Mouse (Mus musculus): ENCODE measurements around the gene Tas1r3. TPM values are rescaled to one million over a fixed set of nuclear protein-coding genes. Genes with fewer than 3 reads are reported as not detected.

The Tas1r3 gene
- polyA plus RNA-seq, 1 experiment from 2014 or later = 0.57 TPM

GRCm38 (mm10) chr4:155837404-155838010, 25.7 kb downstream of the Tas1r3 start:
- no peak for ATAC-seq (ENCODE audit: low FRiP score)
- peaks cover 45% of the 10 kb centered on the region for H3K4me1 ChIP-seq (replicated peaks)
- no peak overlapping the region for H3K4me3 ChIP-seq
- no peak overlapping the region for H3K4me2 ChIP-seq
- H3K27me3 ChIP-seq = peaks cover 19% of the 10 kb centered on the region
- H3K36me3 ChIP-seq = no peaks in the 10 kb centered on the region; the same call in 1 of the 2 replicates
- no peak overlapping the region for H3K27ac ChIP-seq
- no peak overlapping the region for H3K9ac ChIP-seq
- WGBS = 82% methylated on average over 11 of the region's 11 CpGs
- H3K9me3 ChIP-seq = no peaks in the 10 kb centered on the region

GRCm38 (mm10) chr4:155833836-155834235, 29.3 kb downstream of the Tas1r3 start:
- no peak overlapping the region for H3K4me2 ChIP-seq
- H3K27ac ChIP-seq = peak overlapping the region; percentile 72
- ATAC-seq (ENCODE audit: low FRiP score) = no peak
- H3K4me1 ChIP-seq (replicated peaks) = peaks cover 29% of the 10 kb centered on the region
- no peaks in the 10 kb centered on the region for H3K27me3 ChIP-seq
- 0 out of 2 replicates have a peak overlapping the region, but pooled peaks have one; percentile 1 for H3K4me3 ChIP-seq
- no peaks in the 10 kb centered on the region for H3K9me3 ChIP-seq
- no peaks in the 10 kb centered on the region; the same call in 1 of the 2 replicates for H3K36me3 ChIP-seq
- no peak overlapping the region for H3K9ac ChIP-seq
- WGBS = 35% methylated on average over 2 of the region's 2 CpGs

- H3K4me1 ChIP-seq (replicated peaks) = peaks cover 29% of the 10 kb centered on the region
- no peak overlapping the region for H3K4me2 ChIP-seq
- H3K9ac ChIP-seq = peak overlapping the region; percentile 91; the same call in 1 of the 2 replicates
- WGBS = 86% methylated on average over 4 of the region's 4 CpGs
- H3K27me3 ChIP-seq = no peaks in the 10 kb centered on the region
- H3K36me3 ChIP-seq = no peaks in the 10 kb centered on the region; the same call in 1 of the 2 replicates
- ATAC-seq (ENCODE audit: low FRiP score) = no peak
- H3K9me3 ChIP-seq = no peaks in the 10 kb centered on the region
- H3K4me3 ChIP-seq = no peak overlapping the region
- no peak overlapping the region for H3K27ac ChIP-seq
Measured at GRCm38 (mm10) chr4:155833234-155833633, 29.9 kb downstream of the Tas1r3 start.

GRCm38 (mm10) chr4:155832321-155832720, 30.8 kb downstream of the Tas1r3 start:
- Histone ChIP-seq H3K9ac (peak overlapping the region; percentile 91), H3K4me1 (replicated peaks) (peaks cover 29% of the 10 kb centered on the region), H3K36me3 (peaks cover 6% of the 10 kb centered on the region), H3K4me2 (peak overlapping the region; percentile 99), H3K4me3 (peak overlapping the region; percentile 89), H3K27ac (peak overlapping the region; percentile 89; the same call in 1 of the 2 replicates), H3K9me3 (no peaks in the 10 kb centered on the region), H3K27me3 (no peaks in the 10 kb centered on the region)
- no peak for ATAC-seq (ENCODE audit: low FRiP score)
- WGBS = 48% methylated on average over 10 of the region's 10 CpGs

- H3K9ac ChIP-seq = peak overlapping the region; percentile 91
- H3K36me3 ChIP-seq = peaks cover 10% of the 10 kb centered on the region
- H3K4me2 ChIP-seq = peak overlapping the region; percentile 99
- no peaks in the 10 kb centered on the region for H3K9me3 ChIP-seq
- H3K27ac ChIP-seq = peak overlapping the region; percentile 89
- H3K27me3 ChIP-seq = no peaks in the 10 kb centered on the region
- peaks cover 29% of the 10 kb centered on the region for H3K4me1 ChIP-seq (replicated peaks)
- WGBS = under 1% methylated on average over 25 of the region's 25 CpGs
- no peak; the same call in none of the 2 replicates for ATAC-seq (ENCODE audit: low FRiP score)
- H3K4me3 ChIP-seq = peak overlapping the region; percentile 89
Measured at GRCm38 (mm10) chr4:155831831-155832230, 31.3 kb downstream of the Tas1r3 start.

- H3K36me3 ChIP-seq = peaks cover 16% of the 10 kb centered on the region
- WGBS = under 1% methylated on average over 49 of the region's 49 CpGs
- H3K9ac ChIP-seq = peak within 1 kb of the TSS; percentile 91
- H3K4me1 ChIP-seq (replicated peaks) = peaks cover 29% of the 10 kb centered on the region
- H3K4me3 ChIP-seq = peak within 1 kb of the TSS; percentile 89
- no peaks in the 10 kb centered on the region for H3K9me3 ChIP-seq
- no peaks in the 10 kb centered on the region for H3K27me3 ChIP-seq
- H3K27ac ChIP-seq = peak within 1 kb of the TSS; percentile 89
- peak within 1 kb of the TSS; percentile 99 for H3K4me2 ChIP-seq
- peak; percentile 94 for ATAC-seq (ENCODE audit: low FRiP score)
Measured at GRCm38 (mm10) chr4:155831205-155831766, 31.9 kb downstream of the Tas1r3 start, which contains the start of gene Aurkaip1. Gene Aurkaip1, plus strand, starts transcription at chr4:155831272.

GRCm38 (mm10) chr4:155830596-155830995, 32.6 kb downstream of the Tas1r3 start:
- no peaks in the 10 kb centered on the region for H3K9me3 ChIP-seq
- ATAC-seq (ENCODE audit: low FRiP score) = no peak
- H3K27me3 ChIP-seq = no peaks in the 10 kb centered on the region
- H3K4me1 ChIP-seq (replicated peaks) = peaks cover 29% of the 10 kb centered on the region
- 60% methylated on average over 8 of the region's 8 CpGs for WGBS
- H3K27ac ChIP-seq = peak overlapping the region; percentile 67
- H3K4me2 ChIP-seq = peak overlapping the region; percentile 99
- peaks cover 18% of the 10 kb centered on the region for H3K36me3 ChIP-seq
- no peak overlapping the region for H3K9ac ChIP-seq
- peak overlapping the region; percentile 89 for H3K4me3 ChIP-seq

GRCm38 (mm10) chr4:155829866-155830265, 33.3 kb downstream of the Tas1r3 start:
- Histone ChIP-seq H3K4me2 (no peak overlapping the region), H3K4me3 (no peak overlapping the region), H3K4me1 (replicated peaks) (peaks cover 29% of the 10 kb centered on the region), H3K36me3 (peaks cover 25% of the 10 kb centered on the region), H3K9me3 (no peaks in the 10 kb centered on the region), H3K27ac (no peak overlapping the region), H3K9ac (no peak overlapping the region), H3K27me3 (no peaks in the 10 kb centered on the region)
- 93% methylated on average over 4 of the region's 4 CpGs for WGBS
- ATAC-seq (ENCODE audit: low FRiP score) = no peak

- Histone ChIP-seq H3K36me3 (peaks cover 88% of the 10 kb centered on the region), H3K27me3 (no peaks in the 10 kb centered on the region), H3K9me3 (no peaks in the 10 kb centered on the region), H3K4me3 (no peak overlapping the region), H3K4me2 (no peak overlapping the region), H3K27ac (no peak overlapping the region), H3K4me1 (replicated peaks) (no peaks in the 10 kb centered on the region), H3K9ac (no peak overlapping the region)
- WGBS = 98% methylated on average over 16 of the region's 16 CpGs
- ATAC-seq (ENCODE audit: low FRiP score) = no peak
Measured at GRCm38 (mm10) chr4:155823443-155823842, 39.7 kb downstream of the Tas1r3 start.

- Histone ChIP-seq H3K4me3 (no peak overlapping the region), H3K36me3 (peaks cover 95% of the 10 kb centered on the region), H3K4me2 (no peak overlapping the region), H3K27me3 (no peaks in the 10 kb centered on the region), H3K4me1 (replicated peaks) (no peaks in the 10 kb centered on the region), H3K9ac (no peak overlapping the region), H3K9me3 (no peaks in the 10 kb centered on the region), H3K27ac (no peak overlapping the region)
- WGBS = 80% methylated on average over 7 of the region's 7 CpGs
- ATAC-seq (ENCODE audit: low FRiP score) = no peak
Measured at GRCm38 (mm10) chr4:155821025-155821424, 42.1 kb downstream of the Tas1r3 start.

- Histone ChIP-seq H3K27ac (no peak overlapping the region), H3K4me2 (no peak overlapping the region), H3K36me3 (peaks cover 87% of the 10 kb centered on the region), H3K27me3 (no peaks in the 10 kb centered on the region), H3K4me3 (no peak overlapping the region), H3K4me1 (replicated peaks) (peaks cover 22% of the 10 kb centered on the region), H3K9me3 (no peaks in the 10 kb centered on the region), H3K9ac (no peak overlapping the region)
- no peak for ATAC-seq (ENCODE audit: low FRiP score)
- 81% methylated on average over 4 of the region's 4 CpGs for WGBS
Measured at GRCm38 (mm10) chr4:155817533-155817932, 45.6 kb downstream of the Tas1r3 start.

GRCm38 (mm10) chr4:155812665-155813181, 50.4 kb downstream of the Tas1r3 start:
- ATAC-seq (ENCODE audit: low FRiP score) = peak; percentile 53
- Histone ChIP-seq H3K27ac (peak overlapping the region; percentile 92), H3K36me3 (peaks cover 73% of the 10 kb centered on the region), H3K4me3 (peak overlapping the region; percentile 100), H3K4me2 (peak overlapping the region; percentile 97), H3K9me3 (no peaks in the 10 kb centered on the region), H3K27me3 (no peaks in the 10 kb centered on the region), H3K4me1 (replicated peaks) (peaks cover 32% of the 10 kb centered on the region), H3K9ac (peak overlapping the region; percentile 100)
- 1% methylated on average over 43 of the region's 49 CpGs for WGBS

All from hindbrain, embryonic 13.5 days (tissue).